10 mouse cellular contexts compared by ENCODE assay signal in the genomic region with DNA sequence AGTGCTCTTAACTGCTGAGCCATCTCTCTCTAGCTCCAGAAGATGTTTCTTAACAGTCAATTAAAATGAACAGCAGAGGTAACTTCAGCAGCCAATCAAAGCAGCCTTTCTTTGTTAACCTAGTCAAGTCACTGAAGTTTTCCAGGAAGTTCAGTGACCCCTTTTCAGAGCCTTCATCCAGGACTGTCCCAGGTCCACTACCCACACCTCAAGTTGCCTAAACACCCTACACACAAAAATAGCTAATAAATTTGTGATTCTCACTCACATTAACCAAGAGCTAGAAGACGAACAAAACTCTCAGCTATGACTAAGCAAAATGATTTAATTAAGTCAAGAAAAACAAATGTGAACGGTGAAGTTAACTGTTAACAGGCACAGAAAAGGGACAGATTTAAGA.
DNase-seq lines count a peak whose midpoint lies in the region; ATAC-seq and TF ChIP-seq lines count a peak whose summit lies in the region.
"Had no signal": no experiment of that assay in that cellular context is flagged by ENCODE, and none has a peak within 500 bp of the region (broad histone marks: within the 10 kb centered on the region; RNA-seq: fewer than 3 reads in every experiment).

No protein-coding gene starts in this region.

- peak overlapping the region; percentile 35; the same call in 1 of the 2 replicates for H3K27ac ChIP-seq in kidney, adult 2 months (ENCODE audit: insufficient read depth, low read depth, low read length)
- no peak overlapping the region for H3K27ac ChIP-seq in kidney, embryonic 16.5 days (ENCODE audit: low read length)
- H3K27ac ChIP-seq in embryonic facial prominence, embryonic 15.5 days (replicated peaks), result no peak overlapping the region
- H3K27ac ChIP-seq in stomach, postnatal 0 days (replicated peaks), result no peak overlapping the region
- H3K27ac ChIP-seq: hindbrain, embryonic 13.5 days had no signal

- no peaks in the 10 kb centered on the region for H3K36me3 ChIP-seq in kidney, adult 2 months (ENCODE audit: control insufficient read depth, insufficient read depth, low read length)
- no peaks in the 10 kb centered on the region for H3K36me3 ChIP-seq in kidney, embryonic 16.5 days (ENCODE audit: insufficient read depth, low read length)
- peaks cover 9% of the 10 kb centered on the region for H3K36me3 ChIP-seq in megakaryocyte, embryonic 14.5 days (replicated peaks; ENCODE audit: low read length)
- no peaks in the 10 kb centered on the region for H3K36me3 ChIP-seq in embryonic facial prominence, embryonic 15.5 days
- no peaks in the 10 kb centered on the region for H3K36me3 ChIP-seq in stomach, postnatal 0 days (ENCODE audit: control insufficient read depth, insufficient read depth, low read length)
- H3K36me3 ChIP-seq: hindbrain, embryonic 13.5 days had no signal

- H3K4me1 ChIP-seq in kidney, adult 2 months (ENCODE audit: control insufficient read depth, insufficient read depth, low read length), result peaks cover 14% of the 10 kb centered on the region
- H3K4me1 ChIP-seq in kidney, embryonic 16.5 days (ENCODE audit: insufficient read depth, low read length), result peaks cover 35% of the 10 kb centered on the region
- peaks cover 69% of the 10 kb centered on the region for H3K4me1 ChIP-seq in megakaryocyte, embryonic 14.5 days
- H3K4me1 ChIP-seq in embryonic facial prominence, embryonic 15.5 days, result peaks cover 15% of the 10 kb centered on the region
- 0 out of 2 replicates have a peak, but pooled peaks cover 3% of the 10 kb centered on the region for H3K4me1 ChIP-seq in stomach, postnatal 0 days (replicated peaks; ENCODE audit: control insufficient read depth, insufficient read depth)

- H3K9me3 ChIP-seq in kidney, embryonic 16.5 days (ENCODE audit: low read length), result no peaks in the 10 kb centered on the region
- H3K9me3 ChIP-seq in megakaryocyte, embryonic 14.5 days, result no peaks in the 10 kb centered on the region
- no peaks in the 10 kb centered on the region for H3K9me3 ChIP-seq in embryonic facial prominence, embryonic 15.5 days (replicated peaks)
- no peaks in the 10 kb centered on the region for H3K9me3 ChIP-seq in stomach, postnatal 0 days (ENCODE audit: control insufficient read depth, low read length)
- H3K9me3 ChIP-seq: hindbrain, embryonic 13.5 days had no signal

- no peak for TF ChIP-seq CTCF in kidney, adult 2 months (conservative IDR thresholded peaks at IDR 0.05; ENCODE audit: insufficient read depth, insufficient read length, low read depth, low read length)
- no peak for TF ChIP-seq CTCF in stomach, postnatal 0 days (IDR thresholded peaks at IDR 0.05; ENCODE audit: low read depth)

- DNase-seq in kidney, adult 2 months, result peak; percentile 77
- DNase-seq in stomach, postnatal 0 days (ENCODE audit: low spot score), result no peak
- DNase-seq in left cerebral cortex, postnatal 14 days (ENCODE audit: low spot score in 2 of 2), result no peak
- DNase-seq: cerebellum, adult 9-11 months; thymus, adult 18-20 months had no signal

- H3K4me2 ChIP-seq in kidney, embryonic 16.5 days (replicated peaks; ENCODE audit: low read depth, low read length), result no peak overlapping the region
- H3K4me2 ChIP-seq in embryonic facial prominence, embryonic 15.5 days (replicated peaks), result peak overlapping the region; percentile 46; the same call in 1 of the 2 replicates
- H3K4me2 ChIP-seq in stomach, postnatal 0 days (replicated peaks; ENCODE audit: low read depth), result peak overlapping the region; percentile 31

- WGBS in kidney, adult 2 months, result 15% methylated on average over 2 of the region's 2 CpGs
- 37% methylated on average over 2 of the region's 2 CpGs for WGBS in kidney, embryonic 16.5 days
- WGBS in embryonic facial prominence, embryonic 15.5 days, result 30% methylated on average over 2 of the region's 2 CpGs
- 30% methylated on average over 2 of the region's 2 CpGs for WGBS in stomach, postnatal 0 days

- no peak for TF ChIP-seq POLR2A in kidney, adult 2 months (IDR thresholded peaks at IDR 0.05; ENCODE audit: low read depth, low read length)

- H3K4me3 ChIP-seq in kidney, adult 2 months (ENCODE audit: insufficient read depth, low read depth, low read length), result no peak overlapping the region
- H3K4me3 ChIP-seq in kidney, embryonic 16.5 days (ENCODE audit: low read length), result no peak overlapping the region
- H3K4me3 ChIP-seq in megakaryocyte, embryonic 14.5 days (replicated peaks), result peak overlapping the region; percentile 88
- no peak overlapping the region for H3K4me3 ChIP-seq in embryonic facial prominence, embryonic 15.5 days (replicated peaks)
- H3K4me3 ChIP-seq in stomach, postnatal 0 days (ENCODE audit: low read depth, low read length), result no peak overlapping the region

- no peaks in the 10 kb centered on the region for H3K27me3 ChIP-seq in kidney, adult 2 months (replicated peaks; ENCODE audit: control insufficient read depth, insufficient read depth, low read length)
- H3K27me3 ChIP-seq in kidney, embryonic 16.5 days (ENCODE audit: insufficient read depth, low read length), result no peaks in the 10 kb centered on the region
- H3K27me3 ChIP-seq in megakaryocyte, embryonic 14.5 days (replicated peaks), result no peaks in the 10 kb centered on the region
- H3K27me3 ChIP-seq in embryonic facial prominence, embryonic 15.5 days, result no peaks in the 10 kb centered on the region
- no peaks in the 10 kb centered on the region for H3K27me3 ChIP-seq in stomach, postnatal 0 days (ENCODE audit: control insufficient read depth, insufficient read depth, low read length)
- H3K27me3 ChIP-seq: hindbrain, embryonic 13.5 days had no signal

- no peak for TF ChIP-seq EP300 in stomach, postnatal 0 days (optimal IDR thresholded peaks at IDR 0.05)

- intact Hi-C loops in left cerebral cortex, postnatal 14 days (cut with DNase I), result no loop called here

- ATAC-seq in kidney, embryonic 16.5 days (ENCODE audit: low FRiP score, low TSS enrichment), result no peak
- ATAC-seq in megakaryocyte, adult 5-6 weeks (ENCODE audit: poor library complexity, severe bottlenecking), result no peak
- no peak for ATAC-seq in embryonic facial prominence, embryonic 15.5 days (ENCODE audit: insufficient number of reproducible peaks, low FRiP score, low TSS enrichment, low read depth)
- no peak for ATAC-seq in stomach, postnatal 0 days (ENCODE audit: low FRiP score, low TSS enrichment)

- no peak overlapping the region for H3K9ac ChIP-seq in kidney, embryonic 16.5 days (replicated peaks; ENCODE audit: low read length)
- no peak overlapping the region for H3K9ac ChIP-seq in embryonic facial prominence, embryonic 15.5 days
- no peak overlapping the region for H3K9ac ChIP-seq in stomach, postnatal 0 days (ENCODE audit: low read length)
- H3K9ac ChIP-seq: hindbrain, embryonic 13.5 days had no signal
